Mouse (Mus musculus): ENCODE data around the gene Olfr740. TPM values are rescaled to one million over a fixed set of nuclear protein-coding genes. Genes with fewer than 3 reads are reported as not detected.

Gene Olfr740
- not detected for polyA plus RNA-seq (2014; fragmentation: Illumina TruSeq; extraction: RNeasy Lipid Tissue Mini Kit (QIAGEN cat#74804))

DNA sequence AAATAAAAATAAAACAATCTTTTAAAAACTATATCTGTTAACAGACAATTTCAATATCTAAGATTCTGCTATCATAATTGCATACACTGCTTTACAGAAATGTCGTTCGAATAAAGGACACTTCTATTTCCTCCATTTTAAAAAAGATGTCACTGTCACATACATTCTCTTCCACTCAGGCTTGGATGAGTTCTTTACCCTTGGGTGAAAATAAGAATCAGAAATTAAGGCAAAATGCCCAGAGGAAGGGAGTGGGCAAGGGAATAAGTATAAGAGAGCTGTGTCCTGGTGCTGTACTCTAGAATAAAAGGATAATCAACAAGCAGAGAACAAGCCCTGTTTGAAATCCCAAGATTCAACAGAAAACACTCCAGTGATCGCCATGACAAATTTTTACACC lies at the start of gene Olfr740:
Olfr740 (plus strand) TSS at position 301 of the 400 bp plus-strand sequence.

DNA sequence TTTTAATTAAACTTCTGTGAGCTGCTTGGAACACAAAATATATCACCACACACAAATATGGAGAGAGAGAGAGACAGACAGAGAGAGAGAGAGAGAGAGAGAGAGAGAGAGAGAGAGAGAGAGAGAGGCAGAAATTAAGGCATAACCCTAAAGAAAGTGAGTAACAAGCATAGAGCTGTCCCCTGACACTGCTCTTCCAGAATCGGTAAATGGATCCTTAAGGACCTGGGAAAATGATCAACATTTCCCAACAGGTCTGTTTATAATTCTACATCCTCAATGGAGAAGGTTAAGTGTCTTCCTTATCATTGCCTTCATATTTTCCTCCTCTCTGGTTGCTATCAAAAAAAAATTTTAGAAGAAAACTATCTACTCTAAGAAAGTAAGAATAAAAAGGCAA lies 38.1 kb upstream of the Olfr740 start, which contains the start of gene Olfr738:
Olfr738 (plus strand) TSS at position 301 of the 400 bp plus-strand sequence.

DNA sequence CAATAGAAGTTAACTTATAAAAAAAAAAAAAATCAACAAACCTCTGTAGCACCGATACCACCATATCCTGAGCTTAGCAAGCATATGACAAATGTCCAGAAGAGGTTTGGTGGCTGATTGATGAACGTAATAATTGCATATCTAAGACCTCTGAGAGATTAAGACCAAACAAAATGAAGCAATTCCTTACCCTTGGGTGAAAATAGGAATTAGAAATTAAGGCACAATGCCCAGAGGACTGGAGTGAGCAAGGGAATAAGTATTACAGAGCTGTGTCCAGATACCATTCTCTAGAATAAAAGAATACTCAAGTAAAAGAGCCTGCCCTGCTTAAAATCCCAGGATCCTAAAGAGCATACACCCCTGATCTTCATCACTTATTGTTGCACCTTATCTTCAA lies 27.0 kb upstream of the Olfr740 start, which contains the start of gene Olfr739:
Olfr739 (plus strand) TSS at position 301 of the 400 bp plus-strand sequence.

GRCm38 (mm10) chr14:50472438-50472837 lies 27.1 kb downstream of the Olfr740 start, which contains the start of gene Olfr741:
TSS of gene Olfr741 (plus strand) at chr14:50472738.

GRCm38 (mm10) chr14:50503300-50503699 lies 58.0 kb downstream of the Olfr740 start, which contains the start of gene Olfr742:
TSS of gene Olfr742 (plus strand) at chr14:50503600.

Other genes starting within 250 kb of the Olfr740 start
- not detected for gene Olfr731, start 203.7 kb upstream of the Olfr740 start, polyA plus RNA-seq (2014; fragmentation: Illumina TruSeq; extraction: RNeasy Lipid Tissue Mini Kit (QIAGEN cat#74804))
- not detected for gene Olfr732, start 161.3 kb upstream of the Olfr740 start, polyA plus RNA-seq (2014; fragmentation: Illumina TruSeq; extraction: RNeasy Lipid Tissue Mini Kit (QIAGEN cat#74804))
- gene Olfr733, start 144.0 kb upstream of the Olfr740 start, polyA plus RNA-seq (2014; fragmentation: Illumina TruSeq; extraction: RNeasy Lipid Tissue Mini Kit (QIAGEN cat#74804)): not detected
- not detected for gene Olfr734, start 118.8 kb upstream of the Olfr740 start, polyA plus RNA-seq (2014; fragmentation: Illumina TruSeq; extraction: RNeasy Lipid Tissue Mini Kit (QIAGEN cat#74804))
- not detected for gene Olfr735, start 96.7 kb upstream of the Olfr740 start, polyA plus RNA-seq (2014; fragmentation: Illumina TruSeq; extraction: RNeasy Lipid Tissue Mini Kit (QIAGEN cat#74804))
- gene Tlr11, start 87.6 kb upstream of the Olfr740 start, polyA plus RNA-seq (2014; fragmentation: Illumina TruSeq; extraction: RNeasy Lipid Tissue Mini Kit (QIAGEN cat#74804)): 0.71 TPM
- gene Olfr736, start 64.4 kb upstream of the Olfr740 start, polyA plus RNA-seq (2014; fragmentation: Illumina TruSeq; extraction: RNeasy Lipid Tissue Mini Kit (QIAGEN cat#74804)): not detected
- gene Olfr738, start 38.0 kb upstream of the Olfr740 start, polyA plus RNA-seq (2014; fragmentation: Illumina TruSeq; extraction: RNeasy Lipid Tissue Mini Kit (QIAGEN cat#74804)): not detected
- gene Olfr739, start 26.9 kb upstream of the Olfr740 start, polyA plus RNA-seq (2014; fragmentation: Illumina TruSeq; extraction: RNeasy Lipid Tissue Mini Kit (QIAGEN cat#74804)): not detected
- gene Olfr741, start 27.2 kb downstream of the Olfr740 start, polyA plus RNA-seq (2014; fragmentation: Illumina TruSeq; extraction: RNeasy Lipid Tissue Mini Kit (QIAGEN cat#74804)): not detected
- gene Olfr742, start 58.1 kb downstream of the Olfr740 start, polyA plus RNA-seq (2014; fragmentation: Illumina TruSeq; extraction: RNeasy Lipid Tissue Mini Kit (QIAGEN cat#74804)): not detected
- gene Olfr743, start 76.3 kb downstream of the Olfr740 start, polyA plus RNA-seq (2014; fragmentation: Illumina TruSeq; extraction: RNeasy Lipid Tissue Mini Kit (QIAGEN cat#74804)): not detected
- not detected for gene Olfr744, start 169.3 kb downstream of the Olfr740 start, polyA plus RNA-seq (2014; fragmentation: Illumina TruSeq; extraction: RNeasy Lipid Tissue Mini Kit (QIAGEN cat#74804))
- not detected for gene Olfr745, start 193.8 kb downstream of the Olfr740 start, polyA plus RNA-seq (2014; fragmentation: Illumina TruSeq; extraction: RNeasy Lipid Tissue Mini Kit (QIAGEN cat#74804))
- not detected for gene Olfr746, start 201.5 kb downstream of the Olfr740 start, polyA plus RNA-seq (2014; fragmentation: Illumina TruSeq; extraction: RNeasy Lipid Tissue Mini Kit (QIAGEN cat#74804))
- gene Olfr747, start 247.7 kb downstream of the Olfr740 start, polyA plus RNA-seq (2014; fragmentation: Illumina TruSeq; extraction: RNeasy Lipid Tissue Mini Kit (QIAGEN cat#74804)): not detected

All from ovary, adult 10 weeks (tissue).